Mouse (Mus musculus) C2C12 (cell line): Measurements from ENCODE around the gene Trp53.

Experiments
- CEBPB ChIP-seq: IDR thresholded peaks from one replicate; pipeline ENCODE4 v1.6.1; 2011; ENCODE audit warnings: low read depth, mild to moderate bottlenecking, control low read depth, moderate library complexity
- CTCF ChIP-seq: IDR thresholded peaks from one replicate; pipeline ENCODE4 v1.5.1; 2011; ENCODE audit not compliant: control insufficient read depth, insufficient read depth, insufficient read length
- MAX ChIP-seq: IDR thresholded peaks from one replicate; pipeline ENCODE4 v1.6.1; 2011; ENCODE audit warnings: mild to moderate bottlenecking, control low read depth
- MYOD1 ChIP-seq: IDR thresholded peaks from one replicate; pipeline ENCODE4 v1.6.1; 2011; ENCODE audit warnings: low read depth; ENCODE audit not compliant: control insufficient read depth, insufficient read length
- MYOG ChIP-seq: IDR thresholded peaks from one replicate; pipeline ENCODE4 v1.6.1; 2011; ENCODE audit not compliant: control insufficient read depth, insufficient read length; ENCODE audit errors: extremely low read depth
- USF1 ChIP-seq: IDR thresholded peaks from one replicate; pipeline ENCODE4 v1.6.1; 2011; ENCODE audit warnings: low read depth, mild to moderate bottlenecking, control low read depth, moderate library complexity

- TF ChIP-seq CTCF (no peak), MYOG (no peak), CEBPB (no peak), USF1 (no peak), MAX (no peak), MYOD1 (no peak)
These were observed 27.4 kb upstream of the Trp53 start for GRCm38 (mm10) chr11:69552622-69553340.
